ENCODE assay signal across 9 mouse cellular contexts in the genomic region with DNA sequence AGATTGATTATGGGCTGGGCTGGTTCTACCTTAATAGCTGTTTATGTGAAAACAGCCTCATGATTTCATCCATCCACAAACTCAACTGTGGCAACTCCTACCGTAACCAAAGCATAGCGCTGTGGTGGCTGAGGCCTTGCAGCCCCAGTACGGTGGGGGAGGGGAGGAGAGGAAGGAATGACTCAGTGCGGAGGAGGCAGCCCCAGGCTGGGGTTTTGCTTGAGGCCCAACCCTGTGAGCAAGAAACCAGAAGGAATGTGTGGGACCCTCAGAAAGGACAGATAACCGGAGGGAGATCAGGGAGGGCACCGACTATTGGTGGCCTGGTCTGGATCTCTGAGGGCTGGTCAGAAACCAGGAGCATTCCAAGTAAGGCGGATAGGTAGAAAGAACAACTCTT. TPM values are rescaled to one million over a fixed set of nuclear protein-coding genes. Genes with fewer than 3 reads are reported as not detected.
DNase-seq lines count a peak whose midpoint lies in the region; ATAC-seq lines count a peak whose summit lies in the region.
"Had no signal": no experiment of that assay in that cellular context is flagged by ENCODE, and none has a peak within 500 bp of the region (broad histone marks: within the 10 kb centered on the region; RNA-seq: fewer than 3 reads in every experiment).

No protein-coding gene starts in this region.

- no peak overlapping the region for H3K4me2 ChIP-seq in embryonic facial prominence, embryonic 12.5 days (replicated peaks)

- ATAC-seq in embryonic facial prominence, embryonic 12.5 days (ENCODE audit: insufficient number of reproducible peaks, insufficient read depth, low FRiP score, low TSS enrichment) = no peak
- no peak for ATAC-seq in monocyte, adult 5-6 weeks (replicated peaks; ENCODE audit: insufficient number of reproducible peaks, low FRiP score, low TSS enrichment, poor library complexity, severe bottlenecking)

- intact Hi-C loops in left cerebral cortex, postnatal 25 days (cut with DNase I) = no loop called here

- 50% methylated on average over 7 of the region's 7 CpGs for WGBS in embryonic facial prominence, embryonic 12.5 days

- no peak overlapping the region for H3K4me3 ChIP-seq in embryonic facial prominence, embryonic 12.5 days

- H3K27ac ChIP-seq in embryonic facial prominence, embryonic 12.5 days = peak overlapping the region; percentile 94; the same call in 1 of the 2 replicates
- H3K27ac ChIP-seq: liver, embryonic 14.5 days had no signal

- H3K9ac ChIP-seq in embryonic facial prominence, embryonic 12.5 days = no peak overlapping the region
- H3K9ac ChIP-seq: liver, embryonic 14.5 days had no signal

- H3K27me3 ChIP-seq in embryonic facial prominence, embryonic 12.5 days = no peaks in the 10 kb centered on the region

- H3K9me3 ChIP-seq in embryonic facial prominence, embryonic 12.5 days = no peaks in the 10 kb centered on the region

- DNase-seq in kidney, postnatal 4 days = peak; percentile 60 to 76
- no peak for DNase-seq in kidney, adult 9 months
- DNase-seq in MN1 (ENCODE audit: low spot score) = peak; percentile 42
- peak; percentile 28 to 76 for DNase-seq in left cerebral cortex, postnatal 25 days (ENCODE audit: low spot score in 2 of 2)
- DNase-seq in ovary, postnatal 14 days (ENCODE audit: low spot score) = peak; percentile 34
- DNase-seq in layer of hippocampus, postnatal 14 days (ENCODE audit: low spot score in 2 of 2) = no peak

- H3K36me3 ChIP-seq in embryonic facial prominence, embryonic 12.5 days = no peaks in the 10 kb centered on the region

- peaks cover 60% of the 10 kb centered on the region for H3K4me1 ChIP-seq in embryonic facial prominence, embryonic 12.5 days

RNA-seq across cellular contexts. Expression of a gene that starts 17.0 kb away (rescaled TPM):
- polyA plus RNA-seq in embryonic facial prominence, embryonic 12.5 days (2016; fragmentation: Nextera tagmentation; extraction: Ambion mirVana) = 1.9 and 3.0 TPM in 2 replicates
- 10 to 100 TPM; 39.1 to 53.0 TPM for total RNA-seq in left cerebral cortex, postnatal 25 days (2021)
- total RNA-seq in layer of hippocampus, postnatal 14 days (2021) = 10 to 100 TPM; 43.7 to 53.3 TPM
- total RNA-seq in monocyte, adult 5-6 weeks (2017) = 6.8 to 11.0 TPM (median 8.8 TPM) in 3 replicates

RNA-seq across cellular contexts. Expression of a gene that starts 54.1 kb away (rescaled TPM):
- 0.19 TPM in 1 of 2 replicates, not detected in the other for polyA plus RNA-seq in embryonic facial prominence, embryonic 12.5 days (2016; fragmentation: Nextera tagmentation; extraction: Ambion mirVana)
- not detected for total RNA-seq in left cerebral cortex, postnatal 25 days (2021)
- not detected for total RNA-seq in layer of hippocampus, postnatal 14 days (2021)
- total RNA-seq in monocyte, adult 5-6 weeks (2017) = not detected in 3 replicates

RNA-seq across cellular contexts. Expression of a gene that starts 57.1 kb away (rescaled TPM):
- polyA plus RNA-seq in embryonic facial prominence, embryonic 12.5 days (2016; fragmentation: Nextera tagmentation; extraction: Ambion mirVana) = 0.58 TPM in 1 of 2 replicates, not detected in the other
- total RNA-seq in left cerebral cortex, postnatal 25 days (2021) = 1 to 10 TPM; 2.3 to 2.9 TPM
- total RNA-seq in layer of hippocampus, postnatal 14 days (2021) = 1 to 10 TPM; 1.5 to 2.1 TPM
- not detected in 3 replicates for total RNA-seq in monocyte, adult 5-6 weeks (2017)

Comparison
In these comparisons a context has a peak if more than half of its experiments do, and no peak if none do; other contexts are left out.
1. DNase-seq: peak in kidney, postnatal 4 days (2 of 2), MN1 (single experiment), left cerebral cortex, postnatal 25 days (2 of 2) and ovary, postnatal 14 days (single experiment); none in kidney, adult 9 months (single experiment) and layer of hippocampus, postnatal 14 days (0 of 2).